Mouse (Mus musculus) neural tube, embryonic 12.5 days (tissue): ENCODE results near the gene Mxra7. TPM values are rescaled to one million over a fixed set of nuclear protein-coding genes. Genes with fewer than 3 reads are reported as not detected.

ENCODE experiments used
- ATAC-seq: fragments of 200-750 bp; cut with Nextera tagmentation; 2 replicates; pipeline ENCODE4 v1.8.0; 2017; ENCODE audit warnings: low read depth, mild to moderate bottlenecking, moderate TSS enrichment, moderate library complexity; ENCODE audit not compliant: low FRiP score
- H3K27ac ChIP-seq: fragments of 300-500 bp; sonication (generic); 2 replicates; pipeline ENCODE4 v1.5.1; 2016
- H3K27me3 ChIP-seq: fragments of 300-500 bp; sonication (generic); replicated peaks from 2 replicates; pipeline ENCODE4 v1.6.1; 2016; ENCODE audit warnings: mild to moderate bottlenecking
- H3K36me3 ChIP-seq: fragments of 300-500 bp; sonication (generic); 2 replicates; pipeline ENCODE4 v1.6.1; 2016; ENCODE audit warnings: mild to moderate bottlenecking
- H3K4me1 ChIP-seq: fragments of 300-500 bp; sonication (generic); 2 replicates; pipeline ENCODE4 v1.6.1; 2016
- H3K4me2 ChIP-seq: fragments of 300-500 bp; sonication (generic); replicated peaks from 2 replicates; pipeline ENCODE4 v1.6.1; 2016; ENCODE audit warnings: mild to moderate bottlenecking
- H3K4me3 ChIP-seq: fragments of 300-500 bp; sonication (generic); 2 replicates; pipeline ENCODE4 v1.5.1; 2016
- H3K9ac ChIP-seq: fragments of 300-500 bp; sonication (generic); 2 replicates; pipeline ENCODE4 v1.6.1; 2016; ENCODE audit warnings: mild to moderate bottlenecking
- H3K9me3 ChIP-seq: fragments of 300-500 bp; sonication (generic); 2 replicates; pipeline ENCODE4 v1.6.1; 2016; ENCODE audit warnings: mild to moderate bottlenecking
- WGBS: fragments of 180-500 bp; shearing (Covaris S2); methylation state at CpG from one replicate; pipeline ENCODE4 v1.1.7; 2016; 5-methylcytosine and 5-hydroxymethylcytosine counted together
- polyA plus RNA-seq: library from polyadenylated mRNA; unstranded; fragments of >200 nt; fragmentation: Nextera tagmentation; extraction: Ambion mirVana; gene quantifications from 2 replicates; pipeline ENCODE4 v1.2.1, GENCODE M21; 2016

The Mxra7 gene
- polyA plus RNA-seq, 1 experiment from 2014 or later: 91.2 TPM

GRCm38 (mm10) chr11:116812793-116813529 lies 14.9 kb downstream of the Mxra7 start:
- H3K9me3 ChIP-seq: no peaks in the 10 kb centered on the region
- H3K27ac ChIP-seq: peak overlapping the region; percentile 87
- peak; percentile 42 for ATAC-seq
- WGBS: 43% methylated on average over 21 of the region's 21 CpGs
- peaks cover 68% of the 10 kb centered on the region for H3K4me1 ChIP-seq
- no peaks in the 10 kb centered on the region for H3K27me3 ChIP-seq
- no peak overlapping the region for H3K4me3 ChIP-seq
- H3K36me3 ChIP-seq: peaks cover 6% of the 10 kb centered on the region; the same call in 1 of the 2 replicates
- peak overlapping the region; percentile 39 for H3K4me2 ChIP-seq
- H3K9ac ChIP-seq: peak overlapping the region; percentile 39; the same call in 1 of the 2 replicates

GRCm38 (mm10) chr11:116810983-116811901 lies 16.6 kb downstream of the Mxra7 start:
- peaks cover 8% of the 10 kb centered on the region for H3K36me3 ChIP-seq
- peak overlapping the region; percentile 56 for H3K9ac ChIP-seq
- no peaks in the 10 kb centered on the region for H3K27me3 ChIP-seq
- peak overlapping the region; percentile 93 for H3K27ac ChIP-seq
- peak; percentile 85 for ATAC-seq
- H3K4me1 ChIP-seq: peaks cover 60% of the 10 kb centered on the region
- H3K9me3 ChIP-seq: no peaks in the 10 kb centered on the region
- peak overlapping the region; percentile 21 for H3K4me3 ChIP-seq
- 6% methylated on average over 32 of the region's 32 CpGs for WGBS
- peak overlapping the region; percentile 62 for H3K4me2 ChIP-seq

- Histone ChIP-seq H3K9me3 (no peaks in the 10 kb centered on the region), H3K36me3 (peaks cover 8% of the 10 kb centered on the region), H3K9ac (peak overlapping the region; percentile 56; the same call in 1 of the 2 replicates), H3K27me3 (no peaks in the 10 kb centered on the region), H3K4me2 (peak overlapping the region; percentile 62), H3K4me1 (peaks cover 53% of the 10 kb centered on the region), H3K4me3 (no peak overlapping the region), H3K27ac (peak overlapping the region; percentile 93)
- no peak for ATAC-seq
- WGBS: 47% methylated on average over 11 of the region's 11 CpGs
These were observed 17.3 kb downstream of the Mxra7 start for GRCm38 (mm10) chr11:116810528-116810927.

- Histone ChIP-seq H3K27ac (no peak overlapping the region; the same call in 1 of the 2 replicates), H3K27me3 (no peaks in the 10 kb centered on the region), H3K9me3 (no peaks in the 10 kb centered on the region), H3K9ac (no peak overlapping the region), H3K4me1 (peaks cover 45% of the 10 kb centered on the region), H3K36me3 (peaks cover 8% of the 10 kb centered on the region), H3K4me3 (no peak overlapping the region), H3K4me2 (no peak overlapping the region)
- ATAC-seq: no peak
- WGBS: 84% methylated on average over 8 of the region's 8 CpGs
These were observed 18.3 kb downstream of the Mxra7 start for GRCm38 (mm10) chr11:116809520-116809919.

GRCm38 (mm10) chr11:116808811-116809395 lies 18.9 kb downstream of the Mxra7 start:
- ATAC-seq: no peak
- Histone ChIP-seq H3K36me3 (peaks cover 8% of the 10 kb centered on the region), H3K4me2 (no peak overlapping the region), H3K27me3 (no peaks in the 10 kb centered on the region), H3K27ac (0 out of 2 replicates have a peak overlapping the region, but pooled peaks have one; percentile 10), H3K9me3 (no peaks in the 10 kb centered on the region), H3K4me3 (no peak overlapping the region), H3K4me1 (peaks cover 39% of the 10 kb centered on the region), H3K9ac (no peak overlapping the region)
- 74% methylated on average over 11 of the region's 11 CpGs for WGBS

- WGBS: 32% methylated on average over 7 of the region's 7 CpGs
- H3K9ac ChIP-seq: no peak overlapping the region
These were observed 19.8 kb downstream of the Mxra7 start for GRCm38 (mm10) chr11:116807938-116808606.

GRCm38 (mm10) chr11:116807526-116807925 lies 20.3 kb downstream of the Mxra7 start:
- peaks cover 25% of the 10 kb centered on the region for H3K4me1 ChIP-seq
- H3K4me2 ChIP-seq: no peak overlapping the region
- WGBS: 81% methylated on average over 3 of the region's 3 CpGs
- no peak overlapping the region for H3K9ac ChIP-seq
- no peaks in the 10 kb centered on the region for H3K9me3 ChIP-seq
- no peak overlapping the region for H3K4me3 ChIP-seq
- no peak for ATAC-seq
- peaks cover 8% of the 10 kb centered on the region for H3K36me3 ChIP-seq
- no peaks in the 10 kb centered on the region for H3K27me3 ChIP-seq
- no peak overlapping the region for H3K27ac ChIP-seq

More at GRCm38 (mm10) chr11:116807938-116808606, 19.8 kb downstream of the Mxra7 start:
- H3K9me3 ChIP-seq: no peaks in the 10 kb centered on the region
- H3K27me3 ChIP-seq: no peaks in the 10 kb centered on the region
- H3K4me2 ChIP-seq: no peak overlapping the region
- peaks cover 31% of the 10 kb centered on the region for H3K4me1 ChIP-seq
- ATAC-seq: no peak
- peaks cover 8% of the 10 kb centered on the region for H3K36me3 ChIP-seq
- H3K4me3 ChIP-seq: no peak overlapping the region
- H3K27ac ChIP-seq: 0 out of 2 replicates have a peak overlapping the region, but pooled peaks have one; percentile 10

GRCm38 (mm10) chr11:116807116-116807515 lies 20.7 kb downstream of the Mxra7 start:
- WGBS: 77% methylated on average over 7 of the region's 7 CpGs
- no peak overlapping the region for H3K4me3 ChIP-seq
- no peak overlapping the region for H3K27ac ChIP-seq
- H3K4me2 ChIP-seq: no peak overlapping the region
- H3K4me1 ChIP-seq: peaks cover 21% of the 10 kb centered on the region
- ATAC-seq: no peak
- no peaks in the 10 kb centered on the region for H3K27me3 ChIP-seq
- no peaks in the 10 kb centered on the region for H3K9me3 ChIP-seq
- no peak overlapping the region for H3K9ac ChIP-seq
- peaks cover 8% of the 10 kb centered on the region for H3K36me3 ChIP-seq

GRCm38 (mm10) chr11:116806136-116807071 lies 21.4 kb downstream of the Mxra7 start:
- Histone ChIP-seq H3K27me3 (no peaks in the 10 kb centered on the region), H3K36me3 (peaks cover 8% of the 10 kb centered on the region), H3K4me1 (peaks cover 15% of the 10 kb centered on the region), H3K4me3 (no peak overlapping the region), H3K9me3 (no peaks in the 10 kb centered on the region), H3K27ac (no peak overlapping the region), H3K4me2 (no peak overlapping the region), H3K9ac (no peak overlapping the region)
- 85% methylated on average over 15 of the region's 15 CpGs for WGBS
- ATAC-seq: no peak

GRCm38 (mm10) chr11:116802709-116803108 lies 25.1 kb downstream of the Mxra7 start:
- no peak overlapping the region for H3K4me3 ChIP-seq
- peaks cover 2% of the 10 kb centered on the region; the same call in 1 of the 2 replicates for H3K36me3 ChIP-seq
- WGBS: 87% methylated on average over 5 of the region's 5 CpGs
- H3K4me2 ChIP-seq: no peak overlapping the region
- no peak overlapping the region for H3K9ac ChIP-seq
- H3K4me1 ChIP-seq: no peaks in the 10 kb centered on the region
- ATAC-seq: no peak
- H3K9me3 ChIP-seq: no peaks in the 10 kb centered on the region
- no peaks in the 10 kb centered on the region for H3K27me3 ChIP-seq
- no peak overlapping the region for H3K27ac ChIP-seq

GRCm38 (mm10) chr11:116801106-116801505 lies 26.7 kb downstream of the Mxra7 start:
- ATAC-seq: no peak
- no peaks in the 10 kb centered on the region for H3K36me3 ChIP-seq
- no peak overlapping the region for H3K4me2 ChIP-seq
- no peaks in the 10 kb centered on the region for H3K4me1 ChIP-seq
- WGBS: 73% methylated on average over 5 of the region's 5 CpGs
- H3K27ac ChIP-seq: no peak overlapping the region
- H3K27me3 ChIP-seq: no peaks in the 10 kb centered on the region
- no peak overlapping the region for H3K9ac ChIP-seq
- no peak overlapping the region for H3K4me3 ChIP-seq
- no peaks in the 10 kb centered on the region for H3K9me3 ChIP-seq
